Mouse (Mus musculus) intestine, embryonic 15.5 days (tissue): ENCODE measurements at regions not wholly inside any gene's neighbourhood (a gene's known extent, or its start where the extent isn't known, plus 50 kb on each side); places are given as distances from the start of the nearest gene placed in this dataset.

Experiments used
- ATAC-seq: fragments of 200-750 bp; cut with Nextera tagmentation; 2 replicates; pipeline ENCODE4 v1.8.0; 2017; ENCODE audit warnings: moderate TSS enrichment, moderate library complexity
- H3K27ac ChIP-seq: fragments of 300-500 bp; sonication (generic); 2 replicates; pipeline ENCODE4 v1.5.1; 2015; ENCODE audit warnings: mild to moderate bottlenecking, inconsistent platforms
- H3K27me3 ChIP-seq: fragments of 300-500 bp; sonication (generic); replicated peaks from 2 replicates; pipeline ENCODE4 v1.6.1; 2015; ENCODE audit warnings: inconsistent platforms
- H3K36me3 ChIP-seq: fragments of 300-500 bp; sonication (generic); 2 replicates; pipeline ENCODE4 v1.6.1; 2015; ENCODE audit warnings: inconsistent platforms
- H3K4me1 ChIP-seq: fragments of 300-500 bp; sonication (generic); replicated peaks from 2 replicates; pipeline ENCODE4 v1.6.1; 2015; ENCODE audit warnings: inconsistent platforms
- H3K4me2 ChIP-seq: fragments of 300-500 bp; sonication (generic); replicated peaks from 2 replicates; pipeline ENCODE4 v1.6.1; 2015; ENCODE audit warnings: mild to moderate bottlenecking, inconsistent platforms
- H3K4me3 ChIP-seq: fragments of 300-500 bp; sonication (generic); replicated peaks from 2 replicates; pipeline ENCODE4 v1.5.1; 2015; ENCODE audit warnings: inconsistent platforms
- H3K9ac ChIP-seq: fragments of 300-500 bp; sonication (generic); 2 replicates; pipeline ENCODE4 v1.6.1; 2015; ENCODE audit warnings: inconsistent platforms
- H3K9me3 ChIP-seq: fragments of 300-500 bp; sonication (generic); 2 replicates; pipeline ENCODE4 v1.6.1; 2016; ENCODE audit warnings: inconsistent platforms
- WGBS: fragments of 180-500 bp; shearing (Covaris S2); methylation state at CpG from one replicate; pipeline ENCODE4 v1.1.7; 2015; 5-methylcytosine and 5-hydroxymethylcytosine counted together

- Histone ChIP-seq H3K9ac (no peak overlapping the region), H3K4me2 (no peak overlapping the region), H3K27ac (no peak overlapping the region), H3K4me3 (no peak overlapping the region), H3K4me1 (no peaks in the 10 kb centered on the region), H3K9me3 (no peaks in the 10 kb centered on the region), H3K36me3 (no peaks in the 10 kb centered on the region), H3K27me3 (no peaks in the 10 kb centered on the region)
- ATAC-seq, result no peak
- 61% methylated on average over 2 of the region's 2 CpGs for WGBS
These were observed 561.8 kb upstream of the Gm9747 start for GRCm38 (mm10) chr1:81671142-81671541.

- Histone ChIP-seq H3K4me2 (no peak overlapping the region), H3K4me3 (no peak overlapping the region), H3K9ac (no peak overlapping the region), H3K27me3 (no peaks in the 10 kb centered on the region), H3K36me3 (no peaks in the 10 kb centered on the region), H3K27ac (no peak overlapping the region), H3K9me3 (no peaks in the 10 kb centered on the region), H3K4me1 (no peaks in the 10 kb centered on the region)
- no peak for ATAC-seq
- 74% methylated on average over 3 of the region's 3 CpGs for WGBS
These were observed 561.2 kb upstream of the Gm9747 start for GRCm38 (mm10) chr1:81671725-81672124.

DNA sequence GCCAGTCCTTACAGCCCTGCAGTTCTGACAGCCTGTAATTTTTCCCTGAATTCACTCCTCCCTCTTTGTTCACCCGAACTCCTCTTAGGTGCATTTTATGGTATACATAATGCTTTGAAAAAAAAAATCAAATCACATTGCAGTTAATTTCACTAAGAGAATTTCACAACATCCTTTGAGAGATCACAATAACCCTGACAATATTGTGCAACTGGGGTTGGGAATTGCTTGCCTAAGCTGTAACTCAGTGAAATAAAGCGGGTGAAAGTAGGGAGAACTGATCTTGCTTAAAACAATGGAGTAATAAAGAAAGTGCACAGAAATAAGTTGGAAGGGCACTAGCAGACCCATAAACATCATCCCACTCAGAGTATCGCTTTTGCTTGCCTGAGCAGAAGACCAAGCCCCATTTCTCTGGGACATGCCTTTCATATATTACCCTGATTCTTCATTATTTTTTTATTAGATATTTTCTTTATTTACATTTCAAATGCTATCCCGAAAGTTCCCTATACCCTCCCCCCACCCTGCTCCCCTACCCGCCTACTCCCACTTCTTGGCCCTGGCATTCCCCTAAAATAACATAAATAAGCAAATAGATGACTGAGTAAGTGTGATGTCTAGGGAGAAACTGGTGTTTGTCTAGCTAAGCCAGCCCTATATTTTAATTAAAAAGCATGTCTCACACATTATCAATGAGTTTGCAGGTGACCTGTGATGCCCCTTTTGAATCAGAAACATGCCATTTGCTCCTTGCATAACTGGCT, 557.2 kb upstream of the Gm9747 start:
- Histone ChIP-seq H3K4me3 (no peak overlapping the region), H3K27me3 (no peaks in the 10 kb centered on the region), H3K9me3 (no peaks in the 10 kb centered on the region), H3K4me1 (no peaks in the 10 kb centered on the region), H3K36me3 (no peaks in the 10 kb centered on the region), H3K4me2 (no peak overlapping the region), H3K27ac (no peak overlapping the region), H3K9ac (no peak overlapping the region)
- WGBS, result 65% methylated on average over 5 of the region's 5 CpGs
- no peak for ATAC-seq

DNA sequence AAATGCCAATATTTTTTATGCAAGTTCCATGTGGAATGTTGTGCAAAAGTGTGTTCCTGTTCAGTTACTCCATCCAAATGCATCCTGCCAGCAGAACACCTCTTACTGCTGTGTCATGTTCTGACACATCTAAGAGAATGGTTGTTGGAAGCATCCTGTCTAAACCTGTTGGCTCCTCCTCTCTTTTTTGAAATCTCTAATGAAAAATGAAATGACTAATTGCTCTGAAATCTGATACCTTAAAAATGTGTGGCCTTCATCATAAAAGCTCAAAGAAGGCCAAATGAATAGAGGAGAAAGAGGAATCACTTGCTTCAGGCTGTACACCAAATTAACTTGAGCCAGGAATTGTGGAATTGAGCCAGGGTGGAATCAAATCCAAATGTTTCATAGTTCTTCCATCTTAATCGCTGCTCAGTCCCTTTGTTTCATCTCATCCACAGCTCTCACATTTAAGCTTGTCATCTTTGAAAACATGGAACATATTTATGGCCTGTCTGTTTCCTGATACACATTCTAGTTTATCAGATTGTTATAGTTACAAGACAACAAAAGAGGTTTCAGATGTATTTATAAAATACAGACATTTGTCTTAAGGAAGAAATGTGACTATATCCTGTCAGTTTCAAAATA, 555.0 kb upstream of the Gm9747 start:
- Histone ChIP-seq H3K27me3 (no peaks in the 10 kb centered on the region), H3K27ac (no peak overlapping the region), H3K4me2 (no peak overlapping the region), H3K9ac (no peak overlapping the region), H3K36me3 (no peaks in the 10 kb centered on the region), H3K9me3 (no peaks in the 10 kb centered on the region), H3K4me1 (no peaks in the 10 kb centered on the region), H3K4me3 (no peak overlapping the region)
- ATAC-seq, result no peak
- 71% methylated on average over 1 of the region's 1 CpGs for WGBS

DNA sequence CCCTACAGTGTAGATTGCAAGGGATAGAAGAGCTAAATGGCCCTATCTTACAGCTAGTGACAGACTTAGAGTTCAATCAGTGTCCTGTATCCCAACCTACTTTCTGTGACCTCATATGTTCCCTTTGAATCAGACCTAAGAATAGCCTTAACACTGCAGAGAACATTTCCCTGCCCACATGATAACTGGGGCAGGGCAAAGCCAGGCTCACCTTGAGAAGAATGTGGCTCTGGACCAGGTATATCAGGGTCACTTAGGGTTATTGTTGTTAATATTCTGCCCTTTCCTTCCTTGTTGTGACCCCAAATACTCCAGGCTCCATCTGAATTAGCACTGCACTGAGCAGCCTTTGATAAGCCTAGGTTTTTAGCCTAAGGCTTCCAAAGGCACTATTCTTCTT, 536.8 kb upstream of the Gm9747 start:
- no peaks in the 10 kb centered on the region for H3K9me3 ChIP-seq
- no peaks in the 10 kb centered on the region for H3K4me1 ChIP-seq
- H3K9ac ChIP-seq, result no peak overlapping the region
- H3K27ac ChIP-seq, result no peak overlapping the region
- no peaks in the 10 kb centered on the region for H3K36me3 ChIP-seq
- H3K4me3 ChIP-seq, result no peak overlapping the region
- no peaks in the 10 kb centered on the region for H3K27me3 ChIP-seq
- no peak for ATAC-seq
- no peak overlapping the region for H3K4me2 ChIP-seq

DNA sequence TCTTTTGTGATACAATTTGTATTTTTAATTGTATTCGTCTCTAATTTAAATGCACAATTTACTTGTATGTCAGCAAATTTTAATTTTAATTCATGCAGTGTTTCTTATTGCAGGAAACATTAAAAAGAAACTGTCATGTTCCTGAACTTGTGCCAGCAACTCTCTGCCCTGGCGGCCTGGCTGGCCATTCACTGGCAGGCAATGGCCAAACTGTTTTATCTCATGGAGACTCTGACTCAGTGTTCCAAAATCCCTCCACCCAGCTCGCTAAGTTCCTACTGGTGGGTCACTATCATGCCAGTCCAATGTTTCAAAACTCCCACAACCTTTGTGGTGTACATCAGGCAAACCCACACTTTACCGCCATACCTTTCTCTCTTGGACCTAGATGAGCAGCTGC, 523.7 kb upstream of the Gm9747 start:
- H3K27me3 ChIP-seq, result no peaks in the 10 kb centered on the region
- H3K4me1 ChIP-seq, result no peaks in the 10 kb centered on the region
- 85% methylated on average over 4 of the region's 4 CpGs for WGBS
- H3K4me2 ChIP-seq, result no peak overlapping the region
- H3K27ac ChIP-seq, result no peak overlapping the region
- no peaks in the 10 kb centered on the region for H3K36me3 ChIP-seq
- H3K9ac ChIP-seq, result no peak overlapping the region
- ATAC-seq, result no peak
- H3K9me3 ChIP-seq, result no peaks in the 10 kb centered on the region
- no peak overlapping the region for H3K4me3 ChIP-seq

DNA sequence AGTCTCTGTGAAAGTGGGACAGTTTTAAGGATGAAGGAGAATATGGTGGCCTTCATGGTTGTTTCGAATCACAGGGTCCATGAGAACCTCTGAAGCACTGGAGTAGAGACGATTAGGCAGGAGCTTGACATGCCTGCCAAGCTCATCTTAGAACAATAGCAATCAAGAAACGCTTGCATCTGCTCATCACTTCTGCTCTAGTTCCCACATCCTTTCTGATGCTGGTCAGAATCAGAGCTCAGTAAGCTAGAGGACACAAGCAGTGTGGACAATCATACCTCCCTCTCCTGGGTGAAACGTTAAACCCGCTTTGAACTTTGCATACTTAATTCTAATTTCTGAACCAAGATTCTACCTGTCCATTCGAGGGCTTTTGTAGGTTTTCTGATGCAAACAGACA, 515.8 kb upstream of the Gm9747 start:
- Histone ChIP-seq H3K9me3 (no peaks in the 10 kb centered on the region), H3K9ac (no peak overlapping the region), H3K27me3 (no peaks in the 10 kb centered on the region), H3K4me1 (no peaks in the 10 kb centered on the region), H3K4me3 (no peak overlapping the region), H3K36me3 (no peaks in the 10 kb centered on the region), H3K4me2 (no peak overlapping the region), H3K27ac (no peak overlapping the region)
- WGBS, result 91% methylated on average over 6 of the region's 6 CpGs
- ATAC-seq, result no peak

GRCm38 (mm10) chr1:81718233-81718632, 514.7 kb upstream of the Gm9747 start:
- H3K4me2 ChIP-seq, result no peak overlapping the region
- H3K9me3 ChIP-seq, result no peaks in the 10 kb centered on the region
- H3K4me1 ChIP-seq, result no peaks in the 10 kb centered on the region
- H3K36me3 ChIP-seq, result no peaks in the 10 kb centered on the region
- no peak for ATAC-seq
- no peak overlapping the region for H3K4me3 ChIP-seq
- no peaks in the 10 kb centered on the region for H3K27me3 ChIP-seq
- no peak overlapping the region for H3K27ac ChIP-seq
- no peak overlapping the region for H3K9ac ChIP-seq

DNA sequence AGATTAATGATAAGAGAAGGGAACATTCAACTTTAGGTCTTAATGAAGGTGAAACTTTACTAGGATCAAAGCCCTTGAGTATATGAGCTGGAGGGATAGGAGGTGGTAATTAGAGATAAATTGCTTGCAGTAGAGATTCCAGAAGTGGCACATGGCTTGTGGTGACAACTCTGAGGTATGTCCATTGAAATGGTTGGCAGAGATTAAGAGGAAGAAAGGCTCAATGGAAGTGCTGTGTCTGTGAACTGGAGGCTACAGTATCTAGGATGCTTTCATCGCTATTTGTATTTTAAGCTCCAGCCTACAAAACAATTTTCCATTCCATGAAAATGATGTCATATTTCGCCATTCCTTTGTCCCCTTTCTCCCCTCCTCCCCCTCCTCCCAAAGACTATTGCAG, 508.1 kb upstream of the Gm9747 start:
- ATAC-seq, result no peak
- no peak overlapping the region for H3K4me2 ChIP-seq
- no peaks in the 10 kb centered on the region for H3K27me3 ChIP-seq
- no peak overlapping the region for H3K4me3 ChIP-seq
- H3K36me3 ChIP-seq, result no peaks in the 10 kb centered on the region
- H3K9ac ChIP-seq, result no peak overlapping the region
- 80% methylated on average over 2 of the region's 2 CpGs for WGBS
- H3K9me3 ChIP-seq, result no peaks in the 10 kb centered on the region
- no peak overlapping the region for H3K27ac ChIP-seq
- no peaks in the 10 kb centered on the region for H3K4me1 ChIP-seq

GRCm38 (mm10) chr1:81726268-81727132, 506.4 kb upstream of the Gm9747 start:
- H3K27ac ChIP-seq, result no peak overlapping the region
- H3K4me3 ChIP-seq, result no peak overlapping the region
- WGBS, result 89% methylated on average over 2 of the region's 2 CpGs
- H3K27me3 ChIP-seq, result no peaks in the 10 kb centered on the region
- H3K4me2 ChIP-seq, result no peak overlapping the region
- ATAC-seq, result no peak
- no peaks in the 10 kb centered on the region for H3K36me3 ChIP-seq
- H3K9ac ChIP-seq, result no peak overlapping the region
- no peaks in the 10 kb centered on the region for H3K9me3 ChIP-seq
- H3K4me1 ChIP-seq, result no peaks in the 10 kb centered on the region

DNA sequence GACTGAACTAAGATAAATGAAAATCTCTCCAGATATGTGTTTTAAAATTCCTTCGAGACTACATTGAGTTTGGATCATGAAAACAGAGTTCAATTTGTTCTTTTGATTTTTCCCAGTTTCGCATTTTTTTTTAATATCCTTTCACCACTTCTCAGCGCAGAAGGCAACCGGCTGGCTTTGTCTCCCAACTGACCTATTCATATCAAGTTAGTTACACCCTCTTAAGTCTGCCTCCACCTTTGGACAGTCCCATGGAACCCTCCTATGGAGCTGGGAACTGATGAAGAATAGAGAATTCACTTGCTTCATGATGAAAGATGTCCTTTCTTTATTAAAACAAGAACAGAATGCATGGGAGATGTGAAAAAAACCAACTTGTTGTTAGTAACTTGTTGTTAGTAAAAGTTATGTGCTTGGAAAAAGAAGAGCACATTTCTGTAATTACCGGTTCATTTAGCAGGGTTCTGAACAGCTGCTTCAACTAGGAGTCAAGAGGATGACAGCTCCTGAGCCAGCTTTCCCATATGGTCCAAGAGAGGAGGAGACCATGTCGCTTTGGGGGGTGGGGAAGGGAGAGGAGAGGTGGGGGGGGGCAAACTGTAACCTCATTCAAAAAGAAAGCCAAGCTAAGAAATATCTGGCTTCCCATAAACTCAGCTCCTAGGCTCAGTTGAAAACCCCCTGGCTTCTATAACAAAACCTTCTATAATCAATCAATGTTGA, 495.6 kb upstream of the Gm9747 start:
- WGBS, result 72% methylated on average over 6 of the region's 6 CpGs
- H3K4me3 ChIP-seq, result no peak overlapping the region
- no peaks in the 10 kb centered on the region for H3K36me3 ChIP-seq
- H3K4me1 ChIP-seq, result no peaks in the 10 kb centered on the region
- no peaks in the 10 kb centered on the region for H3K9me3 ChIP-seq
- H3K9ac ChIP-seq, result no peak overlapping the region
- no peak overlapping the region for H3K4me2 ChIP-seq
- no peaks in the 10 kb centered on the region for H3K27me3 ChIP-seq
- H3K27ac ChIP-seq, result no peak overlapping the region
- no peak for ATAC-seq

- H3K4me3 ChIP-seq, result no peak overlapping the region
- H3K4me2 ChIP-seq, result no peak overlapping the region
- no peaks in the 10 kb centered on the region for H3K4me1 ChIP-seq
- H3K36me3 ChIP-seq, result no peaks in the 10 kb centered on the region
- no peak for ATAC-seq
- no peaks in the 10 kb centered on the region for H3K9me3 ChIP-seq
- H3K9ac ChIP-seq, result no peak overlapping the region
- 40% methylated on average over 2 of the region's 2 CpGs for WGBS
- H3K27me3 ChIP-seq, result no peaks in the 10 kb centered on the region
- no peak overlapping the region for H3K27ac ChIP-seq
These were observed 494.5 kb upstream of the Gm9747 start for GRCm38 (mm10) chr1:81738384-81738783.
